Mouse (Mus musculus) megakaryocyte-erythroid progenitor cell, adult 5-6 weeks (primary cell): Measurements from ENCODE around the gene Olfr1427. TPM values are rescaled to one million over a fixed set of nuclear protein-coding genes. Genes with fewer than 3 reads are reported as not detected.
"Not testable (repeated sequence)": the region's sequence is repeated elsewhere in the genome, so short reads cannot be mapped to it uniquely, and the experiment has no call there.

Experiments used
- ATAC-seq: replicated peaks from 2 replicates; pipeline ENCODE4 v1.8.0; 2016; ENCODE audit warnings: mild to moderate bottlenecking, inconsistent platforms; ENCODE audit not compliant: severe bottlenecking, poor library complexity, low FRiP score, low TSS enrichment
- total RNA-seq, 2 experiments: library from RNA; stranded (forward) in 1 of 2; stranded (reverse) in 1 of 2; fragments of 200-1000, 215-1000 nt in 1 of 2; fragments of >200 nt in 1 of 2; fragmentation: Nextera tagmentation in 1 of 2; gene quantifications; 2 replicates each; pipeline ENCODE4 v1.2.3; 2014 to 2017

Olfr1427 gene
- not detected in 2 replicates for total RNA-seq (2014; fragmentation: Nextera tagmentation)
- not detected in 2 replicates for total RNA-seq (2017)

DNA sequence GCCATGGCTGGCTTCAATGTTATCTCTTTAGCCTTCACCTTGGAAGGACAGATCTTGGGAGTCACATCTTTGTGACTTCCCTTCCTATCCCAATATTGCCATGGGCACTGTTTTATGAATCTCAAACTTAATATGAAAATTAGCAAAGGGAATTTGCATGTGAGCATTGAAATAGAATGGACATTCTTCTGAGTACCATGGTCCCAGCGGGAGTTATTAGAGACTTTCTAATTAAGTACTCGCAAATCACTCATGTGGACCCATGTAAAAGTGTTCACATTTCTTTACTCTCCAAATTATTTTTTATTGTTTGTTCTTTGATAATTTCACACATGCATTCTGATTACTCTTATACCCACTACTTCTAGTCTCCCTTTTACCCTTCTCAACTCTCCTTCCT, at the start of gene Olfr1427:
Gene Olfr1427 (minus strand): TSS at position 101 of the 400 bp plus-strand sequence.
- ATAC-seq, result no peak

- ATAC-seq, result no peak
These were observed 42.3 kb upstream of the Olfr1427 start for GRCm38 (mm10) chr19:12145452-12145851.

DNA sequence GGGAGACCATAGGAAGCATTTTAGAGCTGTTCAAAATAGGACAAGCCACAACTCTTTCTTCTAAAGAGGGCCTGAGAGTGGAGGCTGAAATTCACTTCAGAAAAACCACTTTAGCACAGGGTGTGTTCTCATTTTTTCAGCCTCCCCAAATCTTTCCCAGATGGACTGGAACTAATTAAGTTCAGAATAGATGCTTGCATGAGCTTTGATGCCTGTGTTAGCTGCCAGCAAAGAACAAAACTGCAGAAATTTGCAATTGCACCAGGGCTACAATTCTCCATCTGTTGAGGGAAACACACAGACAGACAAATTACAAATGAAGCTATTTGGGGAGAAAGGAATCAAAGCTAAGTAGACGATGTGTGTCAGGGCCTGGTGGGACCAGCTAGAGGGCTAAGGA, 40.2 kb upstream of the Olfr1427 start:
- ATAC-seq, result no peak

- 0 out of 2 replicates have a peak, but pooled peaks have one; percentile 41 for ATAC-seq
These were observed 31.2 kb upstream of the Olfr1427 start for GRCm38 (mm10) chr19:12134289-12134688.

- ATAC-seq, result no peak
These were observed 20.0 kb upstream of the Olfr1427 start, which contains the start of gene Olfr76 for GRCm38 (mm10) chr19:12123103-12123502. TSS of gene Olfr76 (minus strand) at chr19:12123203.

DNA sequence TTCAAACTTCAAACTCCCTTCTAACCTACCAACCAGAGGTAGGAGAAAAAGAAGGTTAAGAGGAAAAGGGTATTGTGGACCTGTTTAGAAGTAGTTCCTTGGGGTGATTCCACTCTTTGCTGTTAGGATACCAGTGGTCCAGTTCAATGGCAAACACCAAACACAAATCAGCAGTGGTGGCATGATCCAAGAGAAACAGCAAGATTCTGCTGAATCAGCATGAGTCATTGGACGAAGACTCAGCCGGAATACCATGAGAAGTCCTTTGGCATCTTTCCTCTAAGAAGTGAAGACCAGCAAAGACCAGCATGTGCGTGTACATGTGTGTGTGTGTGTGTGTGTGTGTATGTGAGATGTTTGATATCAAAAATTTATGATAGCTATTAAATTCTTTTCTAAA, 13.3 kb upstream of the Olfr1427 start:
- ATAC-seq, result no peak

DNA sequence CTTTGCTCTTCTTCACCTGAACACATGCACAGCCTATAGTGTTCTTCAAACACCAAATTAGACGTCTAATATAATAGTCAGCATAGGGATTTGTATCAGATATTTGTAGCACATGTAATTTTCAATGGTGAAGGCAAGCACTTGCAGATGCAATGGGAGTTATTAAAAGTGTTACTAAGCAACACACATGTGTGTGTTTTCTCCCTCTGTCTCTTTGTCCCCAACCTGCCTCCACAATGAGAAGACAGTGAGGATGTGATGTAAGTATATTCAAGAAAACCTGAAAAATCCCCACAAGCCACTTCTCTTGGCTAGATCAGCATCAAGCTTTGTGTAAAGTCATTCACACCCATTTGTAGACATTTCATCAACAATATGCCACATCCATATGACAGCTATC, 12.7 kb upstream of the Olfr1427 start, which contains the start of gene Olfr1428:
Gene Olfr1428 (minus strand): TSS at position 101 of the 400 bp plus-strand sequence.
- ATAC-seq, result no peak

DNA sequence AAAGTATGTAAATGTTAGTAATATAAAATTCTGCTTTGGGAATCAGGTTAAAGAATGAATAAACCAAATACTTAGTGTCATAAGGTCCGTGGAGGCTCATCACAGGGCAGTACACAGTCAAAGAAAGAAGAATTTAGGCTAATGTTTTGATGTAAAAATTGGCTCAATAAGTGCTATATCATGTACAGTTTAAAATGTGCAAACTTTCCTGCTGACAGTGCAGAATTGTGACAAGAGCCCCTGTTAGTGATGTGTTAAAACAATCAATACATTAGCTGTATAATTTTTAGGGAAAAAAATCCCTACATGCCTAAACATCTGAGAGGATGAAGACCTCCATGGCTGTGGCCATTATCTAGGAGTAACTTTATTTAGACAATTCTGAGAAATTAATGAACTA, 10.7 kb upstream of the Olfr1427 start:
- ATAC-seq, result no peak

- ATAC-seq, result no peak
These were observed 1.4 kb upstream of the Olfr1427 start for GRCm38 (mm10) chr19:12104541-12104940.

DNA sequence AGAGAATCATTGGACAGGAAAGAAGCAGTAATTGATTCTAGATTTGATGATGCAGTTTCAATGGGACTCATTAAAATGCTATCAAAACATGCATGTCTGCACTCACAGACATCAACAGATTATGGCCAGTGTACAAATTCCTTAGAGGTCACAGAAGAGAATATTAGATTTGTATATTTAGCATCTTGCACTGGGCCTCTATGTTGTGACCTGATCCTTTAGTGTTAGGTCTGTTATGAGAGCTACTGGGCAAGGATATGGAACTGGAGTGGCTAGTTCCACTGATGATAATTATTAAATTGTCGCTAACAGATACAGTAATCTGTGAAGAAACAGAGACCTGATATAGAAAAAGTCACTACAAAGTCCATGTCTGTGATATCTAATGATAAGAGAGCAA, 11.2 kb downstream of the Olfr1427 start, which contains the start of gene Olfr1426:
Gene Olfr1426 (minus strand): TSS at position 101 of the 400 bp plus-strand sequence.
- ATAC-seq, result no peak

- not testable (repeated sequence) for ATAC-seq
These were observed 25.5 kb downstream of the Olfr1427 start, which contains the start of gene Olfr1425 for GRCm38 (mm10) chr19:12077631-12078030. TSS of gene Olfr1425 (minus strand) at chr19:12077731.

DNA sequence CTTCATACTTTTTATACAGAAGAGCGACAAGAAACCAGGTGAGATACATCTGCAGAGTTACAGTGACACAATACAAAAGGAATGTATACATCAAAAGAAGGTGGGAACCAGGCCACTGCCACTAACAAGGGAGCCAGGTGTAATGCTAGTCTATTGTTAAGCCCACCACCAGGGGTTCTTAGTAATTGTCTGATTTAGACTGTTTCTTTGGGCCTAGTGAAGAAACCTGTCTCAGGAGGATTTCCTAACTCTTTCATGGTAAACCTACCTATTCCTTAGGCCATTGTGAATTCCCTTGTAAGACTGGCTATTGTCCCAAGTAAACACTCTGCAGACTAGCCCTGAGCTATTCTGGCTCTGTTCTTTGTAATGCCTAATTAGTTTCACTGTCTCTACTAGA, 33.6 kb downstream of the Olfr1427 start:
- not testable (repeated sequence) for ATAC-seq

- ATAC-seq, result not testable (repeated sequence)
These were observed 35.3 kb downstream of the Olfr1427 start for GRCm38 (mm10) chr19:12067806-12068205.

DNA sequence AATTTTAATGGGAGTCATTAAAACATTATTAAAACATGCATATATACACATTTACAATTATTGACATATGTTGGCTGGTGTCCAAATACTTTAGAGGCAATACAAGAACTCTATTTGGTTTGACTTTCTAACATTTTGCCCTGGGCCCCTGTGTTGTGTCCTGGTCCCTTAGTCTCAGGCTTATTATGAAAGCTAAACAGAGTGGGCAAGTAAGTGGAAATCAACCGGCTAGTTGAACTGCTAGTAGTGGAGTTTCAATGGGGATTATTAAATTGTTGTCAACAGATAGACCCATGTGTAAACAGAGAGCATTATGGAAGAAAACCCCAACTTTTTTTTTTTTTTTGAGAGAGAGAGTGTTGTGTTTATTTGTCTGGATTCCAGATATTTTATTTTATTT, 40.6 kb downstream of the Olfr1427 start, which contains the start of gene Olfr1424:
Gene Olfr1424 (minus strand): TSS at position 101 of the 400 bp plus-strand sequence.
- not testable (repeated sequence) for ATAC-seq

Other genes starting within 250 kb of the Olfr1427 start
- not detected in 2 replicates for gene Olfr1418, start 242.3 kb downstream of the Olfr1427 start, total RNA-seq (2014; fragmentation: Nextera tagmentation)
- not detected in 2 replicates for gene Olfr1418, start 242.3 kb downstream of the Olfr1427 start, total RNA-seq (2017)
- gene Olfr1419, start 228.2 kb downstream of the Olfr1427 start, total RNA-seq (2014; fragmentation: Nextera tagmentation), result not detected in 2 replicates
- not detected in 2 replicates for gene Olfr1419, start 228.2 kb downstream of the Olfr1427 start, total RNA-seq (2017)
- not detected in 2 replicates for gene Olfr1420, start 216.8 kb downstream of the Olfr1427 start, total RNA-seq (2014; fragmentation: Nextera tagmentation)
- not detected in 2 replicates for gene Olfr1420, start 216.8 kb downstream of the Olfr1427 start, total RNA-seq (2017)
- gene Patl1, start 190.9 kb downstream of the Olfr1427 start, total RNA-seq (2014; fragmentation: Nextera tagmentation), result 21.1 and 28.6 TPM in 2 replicates
- 10.4 and 11.0 TPM in 2 replicates for gene Patl1, start 190.9 kb downstream of the Olfr1427 start, total RNA-seq (2017)
- gene Osbp, start 137.4 kb downstream of the Olfr1427 start, total RNA-seq (2014; fragmentation: Nextera tagmentation), result 39.5 and 39.9 TPM in 2 replicates
- gene Osbp, start 137.4 kb downstream of the Olfr1427 start, total RNA-seq (2017), result 28.8 and 29.0 TPM in 2 replicates
- not detected in 2 replicates for gene Olfr1423, start 62.0 kb downstream of the Olfr1427 start, total RNA-seq (2014; fragmentation: Nextera tagmentation)
- gene Olfr1423, start 62.0 kb downstream of the Olfr1427 start, total RNA-seq (2017), result not detected in 2 replicates
- gene Olfr1424, start 40.7 kb downstream of the Olfr1427 start, total RNA-seq (2014; fragmentation: Nextera tagmentation), result not detected in 2 replicates
- not detected in 2 replicates for gene Olfr1424, start 40.7 kb downstream of the Olfr1427 start, total RNA-seq (2017)
- gene Olfr1425, start 25.6 kb downstream of the Olfr1427 start, total RNA-seq (2014; fragmentation: Nextera tagmentation), result not detected in 2 replicates
- gene Olfr1425, start 25.6 kb downstream of the Olfr1427 start, total RNA-seq (2017), result not detected in 2 replicates
- gene Olfr1426, start 11.3 kb downstream of the Olfr1427 start, total RNA-seq (2014; fragmentation: Nextera tagmentation), result not detected in 2 replicates
- gene Olfr1426, start 11.3 kb downstream of the Olfr1427 start, total RNA-seq (2017), result not detected in 2 replicates
- gene Olfr1428, start 12.6 kb upstream of the Olfr1427 start, total RNA-seq (2014; fragmentation: Nextera tagmentation), result not detected in 2 replicates
- gene Olfr1428, start 12.6 kb upstream of the Olfr1427 start, total RNA-seq (2017), result not detected in 2 replicates
- gene Olfr76, start 19.9 kb upstream of the Olfr1427 start, total RNA-seq (2014; fragmentation: Nextera tagmentation), result not detected in 2 replicates
- not detected in 2 replicates for gene Olfr76, start 19.9 kb upstream of the Olfr1427 start, total RNA-seq (2017)
- gene Olfr1555-ps1, start 66.8 kb upstream of the Olfr1427 start, total RNA-seq (2014; fragmentation: Nextera tagmentation), result not detected in 2 replicates
- not detected in 2 replicates for gene Olfr1555-ps1, start 66.8 kb upstream of the Olfr1427 start, total RNA-seq (2017)
- gene Olfr1431, start 97.3 kb upstream of the Olfr1427 start, total RNA-seq (2014; fragmentation: Nextera tagmentation), result not detected in 2 replicates
- not detected in 2 replicates for gene Olfr1431, start 97.3 kb upstream of the Olfr1427 start, total RNA-seq (2017)
- not detected in 2 replicates for gene Olfr1432, start 129.3 kb upstream of the Olfr1427 start, total RNA-seq (2014; fragmentation: Nextera tagmentation)
- gene Olfr1432, start 129.3 kb upstream of the Olfr1427 start, total RNA-seq (2017), result not detected in 2 replicates
- not detected in 2 replicates for gene Olfr262, start 138.3 kb upstream of the Olfr1427 start, total RNA-seq (2014; fragmentation: Nextera tagmentation)
- not detected in 2 replicates for gene Olfr262, start 138.3 kb upstream of the Olfr1427 start, total RNA-seq (2017)
- gene Olfr235, start 157.7 kb upstream of the Olfr1427 start, total RNA-seq (2014; fragmentation: Nextera tagmentation), result not detected in 2 replicates
- gene Olfr235, start 157.7 kb upstream of the Olfr1427 start, total RNA-seq (2017), result not detected in 2 replicates
- gene Olfr1434, start 176.5 kb upstream of the Olfr1427 start, total RNA-seq (2014; fragmentation: Nextera tagmentation), result not detected in 2 replicates
- gene Olfr1434, start 176.5 kb upstream of the Olfr1427 start, total RNA-seq (2017), result not detected in 2 replicates
- gene Olfr1436, start 195.8 kb upstream of the Olfr1427 start, total RNA-seq (2014; fragmentation: Nextera tagmentation), result not detected in 2 replicates
- not detected in 2 replicates for gene Olfr1436, start 195.8 kb upstream of the Olfr1427 start, total RNA-seq (2017)
- gene Olfr1437, start 221.8 kb upstream of the Olfr1427 start, total RNA-seq (2014; fragmentation: Nextera tagmentation), result not detected in 2 replicates
- not detected in 2 replicates for gene Olfr1437, start 221.8 kb upstream of the Olfr1427 start, total RNA-seq (2017)
- not detected in 2 replicates for gene Olfr1438-ps1, start 232.6 kb upstream of the Olfr1427 start, total RNA-seq (2014; fragmentation: Nextera tagmentation)
- not detected in 2 replicates for gene Olfr1438-ps1, start 232.6 kb upstream of the Olfr1427 start, total RNA-seq (2017)